Mouse (Mus musculus) adrenal gland, postnatal 0 days (tissue): ENCODE data around the gene Gm21258. TPM values are rescaled to one million over a fixed set of nuclear protein-coding genes. Genes with fewer than 3 reads are reported as not detected.

Source experiments
- polyA plus RNA-seq: library from polyadenylated mRNA; unstranded; fragments of >200 nt; fragmentation: Nextera tagmentation; extraction: Ambion mirVana; gene quantifications from 2 replicates; pipeline ENCODE4 v1.2.1, GENCODE M21; 2015

Gm21258 gene
- not detected in 2 replicates for polyA plus RNA-seq

DNA sequence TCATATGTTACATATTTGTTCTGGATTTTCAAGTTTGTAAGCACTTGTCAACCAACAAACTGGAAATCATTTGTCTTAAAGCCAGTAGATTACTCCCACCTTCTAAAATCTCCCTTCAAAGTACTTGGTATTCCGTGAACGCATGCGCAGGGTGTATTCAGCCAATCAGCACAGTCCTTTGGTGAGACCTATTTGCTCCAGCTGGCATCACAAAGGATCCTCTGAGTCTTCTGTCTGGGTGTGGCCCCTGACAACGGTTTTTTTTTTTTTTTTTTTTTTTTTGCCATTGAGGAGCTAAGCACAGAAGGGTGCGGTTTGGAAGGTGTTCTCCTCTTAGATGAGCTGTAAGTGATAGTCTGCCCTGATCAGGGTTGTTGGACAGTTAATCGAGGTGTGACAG lies at the start of gene Gm21258:
Gene Gm21258, plus strand, starts transcription at position 301 of the 400 bp plus-strand sequence.

